Mouse (Mus musculus) megakaryocyte, embryonic 14.5 days (primary cell): ENCODE data around the gene Cln5. TPM values are rescaled to one million over a fixed set of nuclear protein-coding genes. Genes with fewer than 3 reads are reported as not detected.

Source experiments
- H3K27me3 ChIP-seq: replicated peaks from 2 replicates; pipeline ENCODE3; 2012; ENCODE audit warnings: inconsistent platforms
- H3K36me3 ChIP-seq: replicated peaks from 2 replicates; pipeline ENCODE3; 2012; ENCODE audit warnings: low read length, inconsistent platforms, mixed read lengths
- H3K4me1 ChIP-seq: 2 replicates; pipeline ENCODE4 v1.6.1; 2012; ENCODE audit warnings: inconsistent platforms
- H3K4me3 ChIP-seq: replicated peaks from 2 replicates; pipeline ENCODE3; 2012; ENCODE audit warnings: moderate library complexity, mild to moderate bottlenecking, inconsistent platforms
- H3K9me3 ChIP-seq: 2 replicates; pipeline ENCODE4 v1.6.1; 2012; ENCODE audit warnings: inconsistent platforms
- FLI1 ChIP-seq: IDR thresholded peaks from 2 replicates; pipeline ENCODE4 v1.6.1; 2012; ENCODE audit warnings: low read length, inconsistent platforms, mixed read lengths
- GATA1 ChIP-seq: IDR thresholded peaks from 3 replicates; pipeline ENCODE4 v1.6.1; 2012; ENCODE audit warnings: mixed read lengths, low read length, inconsistent platforms, borderline replicate concordance
- polyA plus RNA-seq: library from polyadenylated mRNA; stranded (reverse); fragments of >175 nt; gene quantifications from 2 replicates; pipeline ENCODE4 v1.2.3, GENCODE M21; 2012; ENCODE audit warnings: low replicate concordance; ENCODE audit not compliant: insufficient read depth

Cln5 gene
- 1.8 and 3.6 TPM in 2 replicates for polyA plus RNA-seq

DNA sequence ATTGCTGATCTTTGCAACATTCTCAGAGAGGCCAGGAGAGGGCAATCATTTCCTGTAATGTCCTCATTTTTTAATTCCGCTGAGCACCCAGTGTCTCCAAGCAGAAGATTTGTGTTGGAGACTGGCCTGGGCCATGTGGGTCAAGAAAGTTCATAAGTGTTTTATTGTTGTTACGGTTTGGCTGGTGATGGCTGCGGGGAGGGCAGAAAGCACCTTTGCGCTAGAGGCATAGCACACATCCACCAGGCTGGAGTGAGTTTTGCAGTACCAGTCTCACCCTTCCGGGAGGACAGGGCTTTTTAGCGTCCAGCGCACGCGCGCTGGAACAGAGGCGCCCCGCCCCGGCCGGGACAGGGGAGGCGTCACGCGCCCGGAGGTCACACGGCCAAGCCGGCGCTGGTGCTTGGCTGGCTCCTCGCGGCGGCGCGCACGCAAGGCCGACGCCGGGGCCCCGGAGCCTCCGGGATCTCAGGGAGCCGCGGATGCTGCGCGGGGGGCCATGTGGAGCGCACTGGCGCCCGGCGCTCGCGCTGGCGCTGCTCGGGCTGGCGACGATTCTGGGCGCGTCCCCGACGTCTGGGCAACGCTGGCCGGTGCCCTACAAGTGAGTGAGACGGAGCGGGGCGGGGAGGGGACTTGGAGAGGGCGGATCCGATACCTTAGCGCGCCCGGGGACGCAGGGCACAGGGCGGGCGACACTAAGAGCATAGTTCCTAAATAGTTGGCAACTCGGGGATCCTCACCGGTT lies at the start of gene Cln5:
Gene Cln5 (plus strand): TSS at position 353 of the 748 bp plus-strand sequence.
- TF ChIP-seq FLI1: no peak
- TF ChIP-seq GATA1: no peak
- Histone ChIP-seq H3K27me3 (no peaks in the 10 kb centered on the region), H3K9me3 (no peaks in the 10 kb centered on the region), H3K4me3 (peak within 1 kb of the TSS; percentile 96), H3K36me3 (peaks cover 34% of the 10 kb centered on the region), H3K4me1 (peaks cover 52% of the 10 kb centered on the region)

DNA sequence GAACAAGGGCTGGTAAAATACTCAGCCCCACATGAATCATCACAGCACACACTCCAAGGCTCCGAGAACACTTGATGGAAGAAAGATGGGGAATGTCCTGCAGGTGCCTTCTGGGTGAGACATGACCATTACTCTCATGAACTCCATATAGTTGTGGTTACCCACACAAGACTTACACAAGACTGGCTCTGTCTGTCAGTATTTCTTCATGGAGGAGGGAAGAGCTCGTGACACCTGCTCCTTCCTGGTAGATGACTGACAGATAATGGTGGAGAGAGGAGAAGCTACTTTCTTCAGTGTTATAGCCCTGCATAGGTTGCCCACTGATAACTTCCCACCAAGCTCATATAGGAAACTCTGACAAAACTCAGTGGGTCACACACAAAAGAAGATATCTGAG lies 40.8 kb upstream of the Cln5 start:
- Histone ChIP-seq H3K36me3 (no peaks in the 10 kb centered on the region), H3K27me3 (no peaks in the 10 kb centered on the region), H3K9me3 (no peaks in the 10 kb centered on the region), H3K4me3 (no peak overlapping the region), H3K4me1 (peaks cover 12% of the 10 kb centered on the region)
- TF ChIP-seq GATA1: no peak
- no peak for TF ChIP-seq FLI1

DNA sequence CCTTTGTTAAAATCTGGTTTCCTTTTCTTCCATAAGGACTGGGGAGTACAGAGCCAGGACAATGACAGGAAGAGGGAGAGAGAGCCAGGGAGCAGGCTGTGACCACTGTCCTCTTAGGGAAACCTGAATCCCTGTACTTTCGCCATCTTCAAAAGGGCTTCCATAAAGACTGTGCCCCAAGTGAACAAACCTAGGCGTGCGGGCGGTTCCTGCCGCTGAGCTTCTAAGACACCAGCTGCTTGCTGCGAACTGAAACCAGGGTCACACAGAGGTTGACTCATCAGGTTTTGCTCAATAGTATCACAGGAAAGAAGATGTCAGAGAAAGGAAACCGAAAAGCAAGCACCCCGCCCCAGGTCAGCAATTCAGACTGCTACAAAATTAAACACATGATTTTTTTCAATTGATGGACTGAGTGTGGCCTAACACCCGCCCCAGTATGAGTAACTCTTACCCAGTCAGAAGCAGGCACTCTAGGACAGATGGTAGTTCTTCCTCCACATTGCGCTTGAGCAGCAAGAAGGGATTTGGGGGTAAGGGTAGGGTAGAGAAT lies 36.7 kb upstream of the Cln5 start:
- Histone ChIP-seq H3K36me3 (no peaks in the 10 kb centered on the region), H3K27me3 (no peaks in the 10 kb centered on the region), H3K4me1 (peaks cover 8% of the 10 kb centered on the region), H3K4me3 (peak overlapping the region; percentile 81), H3K9me3 (no peaks in the 10 kb centered on the region)
- TF ChIP-seq FLI1 (no peak), GATA1 (no peak)

DNA sequence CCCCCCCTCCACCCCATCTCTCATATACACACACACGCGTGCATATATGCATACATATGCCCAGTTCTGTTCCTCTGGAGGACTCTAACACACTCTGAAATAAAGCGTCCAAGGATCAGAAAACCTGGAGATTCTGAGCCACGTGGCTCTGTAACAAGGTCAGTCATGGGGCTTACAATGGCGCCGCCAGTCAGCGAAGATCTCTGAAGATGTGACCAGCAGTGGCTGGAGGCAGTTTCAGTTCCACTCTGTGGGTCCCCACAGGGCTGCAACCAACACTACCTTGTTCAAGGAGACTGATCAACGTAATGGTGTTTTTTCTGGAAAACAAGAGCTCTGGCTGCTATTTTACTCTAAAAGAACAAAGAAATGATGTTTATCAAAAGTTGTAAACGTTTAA lies 35.9 kb upstream of the Cln5 start:
- TF ChIP-seq GATA1 (no peak), FLI1 (no peak)
- no peaks in the 10 kb centered on the region for H3K9me3 ChIP-seq
- no peak overlapping the region for H3K4me3 ChIP-seq
- peaks cover 8% of the 10 kb centered on the region for H3K4me1 ChIP-seq
- H3K27me3 ChIP-seq: no peaks in the 10 kb centered on the region
- H3K36me3 ChIP-seq: no peaks in the 10 kb centered on the region

DNA sequence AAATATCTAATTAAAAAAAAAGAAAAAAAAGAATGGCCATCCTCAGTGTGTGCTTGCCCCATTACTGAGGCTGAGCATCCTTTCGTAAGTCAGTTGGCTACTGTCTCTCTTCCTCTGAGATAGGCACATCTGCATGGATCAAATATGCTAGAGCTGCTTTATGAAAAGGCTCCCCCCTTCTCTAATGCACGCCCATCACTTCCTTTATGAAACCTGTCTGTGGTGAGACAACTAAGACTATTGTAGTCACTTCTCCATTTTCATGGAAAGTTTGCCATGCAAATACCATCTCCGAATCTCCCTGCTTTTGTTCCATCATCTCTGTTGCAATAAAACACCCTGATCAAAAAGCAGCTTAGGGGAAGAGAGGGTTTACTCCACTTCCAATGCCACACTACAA lies 33.0 kb upstream of the Cln5 start:
- no peaks in the 10 kb centered on the region for H3K36me3 ChIP-seq
- no peaks in the 10 kb centered on the region for H3K27me3 ChIP-seq
- H3K4me3 ChIP-seq: no peak overlapping the region
- H3K9me3 ChIP-seq: no peaks in the 10 kb centered on the region
- TF ChIP-seq GATA1 (no peak), FLI1 (no peak)
- peaks cover 8% of the 10 kb centered on the region for H3K4me1 ChIP-seq

DNA sequence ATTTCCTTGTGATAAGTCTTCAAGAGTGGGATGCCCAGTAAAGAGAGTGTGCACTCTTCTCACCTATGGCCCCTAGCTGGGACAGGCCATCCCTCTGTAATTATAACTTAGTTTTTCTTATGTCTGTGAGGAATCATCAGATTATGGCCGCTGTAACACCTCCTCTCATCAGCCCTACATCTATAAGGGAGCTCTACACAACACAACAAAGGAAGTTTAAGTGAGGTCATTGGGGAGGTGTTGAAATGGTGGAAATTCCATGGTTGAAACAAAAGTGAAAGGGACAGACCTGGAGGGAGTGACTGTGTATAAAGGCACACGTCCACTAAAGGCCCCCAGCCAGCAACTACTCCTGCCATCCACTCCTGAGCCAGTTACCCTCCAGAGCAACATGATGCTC lies 23.3 kb upstream of the Cln5 start, which contains the start of gene Acod1:
Gene Acod1 (plus strand): TSS at position 301 of the 400 bp plus-strand sequence.
- Histone ChIP-seq H3K4me1 (peaks cover 41% of the 10 kb centered on the region), H3K27me3 (no peaks in the 10 kb centered on the region), H3K9me3 (no peaks in the 10 kb centered on the region), H3K36me3 (no peaks in the 10 kb centered on the region), H3K4me3 (peak within 1 kb of the TSS; percentile 46)
- TF ChIP-seq FLI1: no peak
- no peak for TF ChIP-seq GATA1

DNA sequence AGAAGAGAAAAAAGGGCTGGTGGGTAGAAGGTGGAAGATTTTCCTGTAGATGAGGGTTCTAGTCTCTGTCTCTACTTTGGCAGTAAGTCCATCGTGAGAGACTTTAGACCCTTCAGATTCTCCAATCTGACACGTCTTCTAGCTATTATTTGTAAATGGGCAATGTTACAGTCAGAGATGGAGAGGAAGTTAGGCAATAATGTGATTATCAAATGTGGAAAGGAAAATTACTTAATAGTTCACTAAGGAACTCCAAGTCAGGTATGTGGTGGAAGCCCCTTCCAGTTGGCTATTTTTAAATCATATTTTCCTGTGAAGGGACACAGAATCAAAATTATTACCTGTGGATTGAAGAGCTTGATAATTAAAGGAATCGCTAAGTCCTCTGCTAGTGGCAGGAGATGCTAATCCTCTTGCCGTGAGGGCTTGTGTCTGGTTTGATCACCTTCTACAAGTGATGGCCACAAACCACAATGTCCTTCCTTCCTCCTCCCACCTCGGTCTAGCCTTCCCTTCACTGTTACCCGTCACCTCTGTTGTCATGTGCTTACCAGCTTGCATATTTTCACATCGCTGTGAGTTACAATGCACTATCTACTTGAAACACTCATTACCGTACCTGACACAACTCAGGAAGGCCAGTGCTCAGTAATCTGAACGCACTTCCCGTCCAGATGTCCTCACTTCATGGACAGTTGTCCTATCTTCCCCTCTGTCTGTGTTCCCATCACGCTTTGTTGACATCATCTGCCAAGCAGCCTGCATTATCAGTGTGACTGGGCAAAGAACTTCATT lies 21.5 kb upstream of the Cln5 start:
- Histone ChIP-seq H3K27me3 (no peaks in the 10 kb centered on the region), H3K4me3 (peak overlapping the region; percentile 83), H3K36me3 (no peaks in the 10 kb centered on the region), H3K9me3 (no peaks in the 10 kb centered on the region), H3K4me1 (peaks cover 41% of the 10 kb centered on the region)
- TF ChIP-seq FLI1 (no peak), GATA1 (no peak; the same call in 2 of the 3 replicates)

DNA sequence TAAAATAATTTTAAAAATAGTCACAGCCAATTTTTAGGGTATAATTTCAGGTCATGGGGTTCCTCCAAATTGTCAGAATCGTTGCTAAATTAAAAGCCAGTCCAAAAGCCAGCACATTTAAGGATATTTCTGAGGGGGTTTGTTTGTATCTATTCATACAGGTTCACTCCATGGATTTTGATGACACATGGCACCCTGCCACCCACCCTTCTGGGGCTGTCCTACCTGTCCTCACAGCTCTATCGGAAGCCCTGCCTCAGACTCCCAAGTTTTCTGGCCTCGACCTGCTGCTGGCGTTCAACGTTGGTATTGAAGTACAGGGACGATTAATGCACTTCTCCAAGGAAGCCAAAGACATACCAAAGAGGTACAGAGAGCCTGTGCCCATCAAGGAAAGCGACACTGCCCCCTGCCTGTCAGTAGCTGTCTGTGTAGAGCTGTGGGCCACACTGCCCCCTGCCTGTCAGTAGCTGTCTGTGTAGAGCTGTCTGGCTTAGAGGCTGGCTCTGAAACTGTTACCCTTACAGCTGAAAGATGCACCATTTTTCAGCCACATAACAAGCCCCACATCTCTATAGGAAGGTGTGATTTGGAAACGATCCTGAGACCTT lies 18.8 kb upstream of the Cln5 start:
- no peaks in the 10 kb centered on the region for H3K9me3 ChIP-seq
- peak overlapping the region; percentile 46 for H3K4me3 ChIP-seq
- TF ChIP-seq FLI1 (no peak), GATA1 (no peak)
- H3K27me3 ChIP-seq: no peaks in the 10 kb centered on the region
- H3K4me1 ChIP-seq: peaks cover 52% of the 10 kb centered on the region
- H3K36me3 ChIP-seq: no peaks in the 10 kb centered on the region

DNA sequence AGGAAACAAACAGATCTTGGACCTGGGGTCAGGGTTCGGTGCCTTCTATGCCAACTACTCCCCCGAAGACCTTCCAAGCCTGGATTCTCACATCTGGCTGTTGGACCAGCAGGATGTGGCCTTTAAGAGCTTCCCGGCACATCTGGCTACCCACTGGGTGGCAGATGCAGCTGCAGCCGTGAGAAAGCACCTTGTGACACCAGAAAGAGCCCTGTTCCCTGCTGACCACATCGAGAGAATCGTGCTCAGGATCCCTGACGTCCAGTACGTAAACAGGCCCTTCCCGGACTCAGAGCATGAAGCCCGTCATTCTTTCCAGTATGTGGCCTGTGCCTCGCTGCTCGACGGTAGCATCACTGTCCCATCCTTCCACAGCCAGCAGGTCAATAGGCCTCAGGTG lies 15.3 kb upstream of the Cln5 start:
- Histone ChIP-seq H3K4me3 (no peak overlapping the region), H3K36me3 (no peaks in the 10 kb centered on the region), H3K9me3 (no peaks in the 10 kb centered on the region), H3K27me3 (no peaks in the 10 kb centered on the region), H3K4me1 (peaks cover 28% of the 10 kb centered on the region)
- TF ChIP-seq FLI1 (no peak), GATA1 (no peak)
